Mouse (Mus musculus): Measurements from ENCODE around the gene Snd1. TPM values are rescaled to one million over a fixed set of nuclear protein-coding genes. Genes with fewer than 3 reads are reported as not detected.

Snd1 gene
- polyA plus RNA-seq, 1 experiment from 2014 or later: 82.0 TPM

GRCm38 (mm10) chr6:28586806-28587205 lies 111.9 kb downstream of the Snd1 start:
- Histone ChIP-seq H3K27ac (no peak overlapping the region), H3K4me3 (no peak overlapping the region), H3K4me2 (no peak overlapping the region), H3K9ac (no peak overlapping the region), H3K36me3 (replicated peaks) (no peaks in the 10 kb centered on the region), H3K27me3 (replicated peaks) (no peaks in the 10 kb centered on the region), H3K4me1 (no peaks in the 10 kb centered on the region; the same call in 1 of the 2 replicates), H3K9me3 (no peaks in the 10 kb centered on the region)
- no peak for ATAC-seq (replicated peaks)
- WGBS: 94% methylated on average over 3 of the region's 3 CpGs

GRCm38 (mm10) chr6:28588494-28589171 lies 113.7 kb downstream of the Snd1 start:
- 84% methylated on average over 5 of the region's 5 CpGs for WGBS

GRCm38 (mm10) chr6:28592323-28592893 lies 117.5 kb downstream of the Snd1 start:
- Histone ChIP-seq H3K27me3 (replicated peaks) (no peaks in the 10 kb centered on the region), H3K4me2 (no peak overlapping the region), H3K4me3 (no peak overlapping the region), H3K4me1 (no peaks in the 10 kb centered on the region; the same call in 1 of the 2 replicates), H3K36me3 (replicated peaks) (no peaks in the 10 kb centered on the region), H3K27ac (no peak overlapping the region), H3K9me3 (no peaks in the 10 kb centered on the region), H3K9ac (no peak overlapping the region)
- ATAC-seq (replicated peaks): no peak
- 97% methylated on average over 3 of the region's 3 CpGs for WGBS

More at GRCm38 (mm10) chr6:28588494-28589171, 113.7 kb downstream of the Snd1 start:
- Histone ChIP-seq H3K36me3 (replicated peaks) (no peaks in the 10 kb centered on the region), H3K27ac (no peak overlapping the region), H3K4me3 (no peak overlapping the region), H3K9ac (no peak overlapping the region), H3K4me1 (no peaks in the 10 kb centered on the region; the same call in 1 of the 2 replicates), H3K4me2 (no peak overlapping the region), H3K27me3 (replicated peaks) (no peaks in the 10 kb centered on the region), H3K9me3 (no peaks in the 10 kb centered on the region)
- ATAC-seq (replicated peaks): no peak

GRCm38 (mm10) chr6:28593708-28594107 lies 118.8 kb downstream of the Snd1 start:
- Histone ChIP-seq H3K27ac (no peak overlapping the region), H3K4me3 (no peak overlapping the region), H3K9me3 (no peaks in the 10 kb centered on the region), H3K36me3 (replicated peaks) (no peaks in the 10 kb centered on the region), H3K4me2 (no peak overlapping the region), H3K4me1 (no peaks in the 10 kb centered on the region; the same call in 1 of the 2 replicates), H3K9ac (no peak overlapping the region), H3K27me3 (replicated peaks) (no peaks in the 10 kb centered on the region)
- WGBS: 92% methylated on average over 3 of the region's 3 CpGs
- ATAC-seq (replicated peaks): no peak

- no peaks in the 10 kb centered on the region; the same call in 1 of the 2 replicates for H3K4me1 ChIP-seq
- H3K27me3 ChIP-seq (replicated peaks): no peaks in the 10 kb centered on the region
- no peak for ATAC-seq (replicated peaks)
- no peak overlapping the region for H3K27ac ChIP-seq
- H3K9me3 ChIP-seq: no peaks in the 10 kb centered on the region
- H3K4me3 ChIP-seq: no peak overlapping the region
- no peaks in the 10 kb centered on the region for H3K36me3 ChIP-seq (replicated peaks)
- no peak overlapping the region for H3K4me2 ChIP-seq
- H3K9ac ChIP-seq: no peak overlapping the region
- WGBS: 97% methylated on average over 4 of the region's 4 CpGs
Observed at GRCm38 (mm10) chr6:28594759-28595158, 119.8 kb downstream of the Snd1 start.

- no peak overlapping the region for H3K27ac ChIP-seq
- no peak for ATAC-seq (replicated peaks)
- no peak overlapping the region for H3K4me2 ChIP-seq
- no peak overlapping the region for H3K4me3 ChIP-seq
- WGBS: 89% methylated on average over 1 of the region's 1 CpGs
- no peak overlapping the region for H3K9ac ChIP-seq
- no peaks in the 10 kb centered on the region for H3K27me3 ChIP-seq (replicated peaks)
- no peaks in the 10 kb centered on the region; the same call in 1 of the 2 replicates for H3K4me1 ChIP-seq
- H3K9me3 ChIP-seq: no peaks in the 10 kb centered on the region
- no peaks in the 10 kb centered on the region for H3K36me3 ChIP-seq (replicated peaks)
Observed at GRCm38 (mm10) chr6:28595231-28595630, 120.3 kb downstream of the Snd1 start.

- WGBS: 77% methylated on average over 5 of the region's 5 CpGs
- Histone ChIP-seq H3K36me3 (replicated peaks) (no peaks in the 10 kb centered on the region), H3K27ac (no peak overlapping the region), H3K9ac (no peak overlapping the region), H3K27me3 (replicated peaks) (no peaks in the 10 kb centered on the region), H3K4me2 (no peak overlapping the region), H3K9me3 (no peaks in the 10 kb centered on the region), H3K4me3 (no peak overlapping the region), H3K4me1 (no peaks in the 10 kb centered on the region)
- no peak for ATAC-seq (replicated peaks)
Observed at GRCm38 (mm10) chr6:28597266-28597665, 122.3 kb downstream of the Snd1 start.

- no peak overlapping the region for H3K9ac ChIP-seq
- no peak overlapping the region for H3K4me2 ChIP-seq
- H3K27ac ChIP-seq: no peak overlapping the region
- H3K36me3 ChIP-seq (replicated peaks): no peaks in the 10 kb centered on the region
- no peak for ATAC-seq (replicated peaks)
- no peak overlapping the region for H3K4me3 ChIP-seq
- H3K27me3 ChIP-seq (replicated peaks): no peaks in the 10 kb centered on the region
- H3K9me3 ChIP-seq: no peaks in the 10 kb centered on the region
- WGBS: 94% methylated on average over 5 of the region's 5 CpGs
- peaks cover 7% of the 10 kb centered on the region for H3K4me1 ChIP-seq
Observed at GRCm38 (mm10) chr6:28599120-28599519, 124.2 kb downstream of the Snd1 start.

- ATAC-seq (replicated peaks): no peak
- H3K4me1 ChIP-seq: peaks cover 7% of the 10 kb centered on the region
- no peaks in the 10 kb centered on the region for H3K9me3 ChIP-seq
- H3K9ac ChIP-seq: no peak overlapping the region
- no peak overlapping the region for H3K27ac ChIP-seq
- no peaks in the 10 kb centered on the region for H3K36me3 ChIP-seq (replicated peaks)
- no peak overlapping the region for H3K4me3 ChIP-seq
- no peak overlapping the region for H3K4me2 ChIP-seq
- no peaks in the 10 kb centered on the region for H3K27me3 ChIP-seq (replicated peaks)
Observed at GRCm38 (mm10) chr6:28600404-28600803, 125.5 kb downstream of the Snd1 start.

GRCm38 (mm10) chr6:28603401-28603800 lies 128.5 kb downstream of the Snd1 start:
- Histone ChIP-seq H3K4me3 (no peak overlapping the region), H3K4me1 (peaks cover 7% of the 10 kb centered on the region)

GRCm38 (mm10) chr6:28603823-28604222 lies 128.9 kb downstream of the Snd1 start:
- H3K4me2 ChIP-seq: no peak overlapping the region
- ATAC-seq (replicated peaks): no peak
- H3K27ac ChIP-seq: no peak overlapping the region
- no peak overlapping the region for H3K9ac ChIP-seq
- peaks cover 7% of the 10 kb centered on the region for H3K4me1 ChIP-seq
- 34% methylated on average over 3 of the region's 3 CpGs for WGBS
- H3K4me3 ChIP-seq: no peak overlapping the region
- H3K27me3 ChIP-seq (replicated peaks): no peaks in the 10 kb centered on the region
- H3K36me3 ChIP-seq (replicated peaks): no peaks in the 10 kb centered on the region
- no peaks in the 10 kb centered on the region for H3K9me3 ChIP-seq

More at GRCm38 (mm10) chr6:28603401-28603800, 128.5 kb downstream of the Snd1 start:
- Histone ChIP-seq H3K9ac (no peak overlapping the region), H3K36me3 (replicated peaks) (no peaks in the 10 kb centered on the region), H3K27me3 (replicated peaks) (no peaks in the 10 kb centered on the region), H3K27ac (no peak overlapping the region), H3K9me3 (no peaks in the 10 kb centered on the region), H3K4me2 (no peak overlapping the region)
- 77% methylated on average over 3 of the region's 3 CpGs for WGBS
- ATAC-seq (replicated peaks): no peak; the same call in 1 of the 2 replicates

GRCm38 (mm10) chr6:28609291-28609690 lies 134.4 kb downstream of the Snd1 start:
- 66% methylated on average over 4 of the region's 4 CpGs for WGBS
- Histone ChIP-seq H3K4me2 (no peak overlapping the region), H3K4me3 (no peak overlapping the region), H3K4me1 (no peaks in the 10 kb centered on the region), H3K9me3 (no peaks in the 10 kb centered on the region), H3K9ac (no peak overlapping the region), H3K36me3 (replicated peaks) (no peaks in the 10 kb centered on the region), H3K27ac (no peak overlapping the region), H3K27me3 (replicated peaks) (no peaks in the 10 kb centered on the region)
- no peak for ATAC-seq (replicated peaks)

- no peaks in the 10 kb centered on the region for H3K9me3 ChIP-seq
- ATAC-seq (replicated peaks): peak; percentile 55; the same call in 1 of the 2 replicates
- H3K27me3 ChIP-seq (replicated peaks): no peaks in the 10 kb centered on the region
- no peaks in the 10 kb centered on the region for H3K36me3 ChIP-seq (replicated peaks)
- no peak overlapping the region for H3K9ac ChIP-seq
- H3K4me3 ChIP-seq: no peak overlapping the region
- 77% methylated on average over 1 of the region's 1 CpGs for WGBS
- no peak overlapping the region for H3K4me2 ChIP-seq
- H3K27ac ChIP-seq: no peak overlapping the region
- H3K4me1 ChIP-seq: no peaks in the 10 kb centered on the region
Observed at GRCm38 (mm10) chr6:28610127-28610526, 135.2 kb downstream of the Snd1 start.
